Mouse (Mus musculus) heart, postnatal 4 days (tissue): ENCODE data around the gene Acot12. TPM values are rescaled to one million over a fixed set of nuclear protein-coding genes. Genes with fewer than 3 reads are reported as not detected.
A peak's percentile ranks its signal among the peaks of the same experiment; 100 is the strongest.
"Not testable (repeated sequence)": the region's sequence is repeated elsewhere in the genome, so short reads cannot be mapped to it uniquely, and the experiment has no call there.

Experiments
- DNase-seq: peaks from one replicate; pipeline ENCODE4 v3.0.0; 2021
- total RNA-seq, 2 experiments: library from RNA; stranded (reverse); gene quantifications; 2 replicates each; pipeline ENCODE4 v1.2.3; 2021

The Acot12 gene
- total RNA-seq, 2 experiments from 2014 or later, result not detected

DNA sequence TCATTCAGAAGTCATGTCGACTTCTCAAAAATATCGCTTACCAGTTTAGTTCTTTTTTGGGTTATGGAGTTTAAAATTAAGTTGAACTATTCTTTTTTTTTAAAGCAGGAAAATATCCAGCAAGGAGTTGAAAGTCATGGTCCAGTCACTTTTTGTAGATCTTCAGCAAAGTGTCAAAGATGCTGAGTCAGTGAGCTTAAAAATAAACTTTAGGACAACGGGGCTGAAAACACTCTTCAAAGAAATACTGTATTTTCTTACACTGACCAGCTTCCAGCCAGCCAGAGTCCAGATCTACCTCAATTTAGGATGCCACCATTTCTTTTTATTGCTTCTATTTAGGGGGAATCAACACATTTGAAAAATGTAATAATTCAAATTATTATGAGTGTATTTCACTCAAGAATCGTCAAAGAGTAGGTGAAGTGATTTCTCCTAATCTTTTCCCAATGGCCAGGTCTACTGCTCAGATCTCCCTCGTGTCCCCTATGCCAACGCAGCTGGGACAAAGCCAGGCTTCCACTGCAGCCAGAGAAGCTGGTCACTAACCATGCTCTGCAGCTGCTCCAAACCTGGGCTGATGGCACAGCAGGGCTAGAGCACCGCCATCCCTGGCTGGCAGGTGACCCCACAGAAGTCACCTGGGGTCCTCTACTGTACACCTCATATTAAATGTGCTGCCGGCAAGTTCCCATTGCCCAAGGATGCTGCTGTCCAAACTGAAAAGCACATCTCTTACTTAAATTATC is 19.2 kb downstream of the Acot12 start:
- no peak for DNase-seq

DNA sequence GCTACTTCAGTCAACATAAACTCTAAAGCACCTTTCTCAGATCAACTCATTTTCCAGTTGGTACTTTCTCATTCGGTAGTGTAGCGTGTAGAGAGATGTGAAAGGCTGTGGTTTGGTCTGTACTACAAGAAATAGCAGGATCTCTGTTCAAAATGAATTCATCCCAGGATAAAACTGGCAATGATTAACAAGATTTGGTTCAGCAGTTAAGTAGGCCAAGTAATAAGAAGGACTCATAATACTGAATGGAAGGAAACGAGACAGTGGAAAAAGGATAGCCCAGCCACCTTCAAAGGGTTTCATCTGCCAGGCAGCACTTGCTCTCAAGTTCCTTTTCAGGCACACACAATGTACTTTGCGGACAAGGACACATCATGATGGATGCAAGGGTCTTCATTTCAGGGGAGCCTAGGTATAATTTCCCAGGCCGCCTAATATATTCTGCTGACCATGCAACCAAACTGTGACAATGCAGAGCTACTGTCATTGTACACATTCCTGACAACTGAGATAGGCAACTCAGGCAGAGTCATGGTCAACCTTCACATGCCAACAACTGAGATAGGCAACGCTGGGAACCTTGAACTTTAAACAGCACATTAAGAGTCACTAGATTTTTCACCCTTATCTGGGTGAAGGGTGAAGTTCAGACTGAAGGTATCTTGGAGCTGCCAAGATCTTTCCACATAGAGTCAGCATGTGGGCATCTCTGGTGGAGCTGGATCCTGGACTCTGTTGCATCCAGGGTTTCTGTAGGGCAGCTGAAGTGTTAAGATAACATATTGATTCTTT is 20.5 kb downstream of the Acot12 start:
- no peak for DNase-seq

DNA sequence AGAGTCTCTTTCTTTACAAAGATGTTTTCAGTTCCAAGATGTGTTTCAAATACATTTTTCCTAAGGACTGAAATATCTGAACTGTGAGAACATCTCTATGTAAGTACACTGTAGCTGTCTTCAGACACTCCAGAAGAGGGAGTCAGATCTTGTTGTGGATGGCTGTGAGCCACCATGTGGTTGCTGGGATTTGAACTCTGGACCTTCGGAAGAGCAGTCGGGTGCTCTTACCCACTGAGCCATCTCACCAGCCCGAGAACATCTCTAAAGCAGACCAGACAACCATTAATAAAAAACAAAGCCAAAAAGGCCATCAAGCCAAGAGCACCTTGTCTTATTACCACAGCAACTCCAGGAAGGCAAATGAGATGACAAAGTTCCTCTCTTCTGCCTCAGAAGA is 22.3 kb downstream of the Acot12 start:
- not testable (repeated sequence) for DNase-seq

DNA sequence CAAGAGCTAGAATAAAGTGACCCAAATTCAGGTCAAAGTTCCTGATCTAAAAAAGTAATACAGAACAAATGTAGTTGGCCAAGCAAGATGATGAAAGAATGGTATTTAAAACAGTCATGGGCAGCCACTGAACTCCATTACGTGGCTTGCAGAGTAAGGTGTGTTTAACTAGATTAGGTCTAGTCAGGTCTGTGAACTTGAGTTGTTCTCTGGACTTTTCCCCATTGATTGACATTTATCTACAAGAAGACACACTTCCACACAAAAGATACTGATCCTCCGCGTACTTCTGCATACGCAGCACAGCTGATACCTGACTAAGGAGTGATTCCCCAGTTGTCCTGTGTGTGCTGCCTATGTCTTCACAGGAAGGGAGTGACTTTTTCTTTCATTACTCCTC is 24.3 kb downstream of the Acot12 start:
- DNase-seq, result no peak

DNA sequence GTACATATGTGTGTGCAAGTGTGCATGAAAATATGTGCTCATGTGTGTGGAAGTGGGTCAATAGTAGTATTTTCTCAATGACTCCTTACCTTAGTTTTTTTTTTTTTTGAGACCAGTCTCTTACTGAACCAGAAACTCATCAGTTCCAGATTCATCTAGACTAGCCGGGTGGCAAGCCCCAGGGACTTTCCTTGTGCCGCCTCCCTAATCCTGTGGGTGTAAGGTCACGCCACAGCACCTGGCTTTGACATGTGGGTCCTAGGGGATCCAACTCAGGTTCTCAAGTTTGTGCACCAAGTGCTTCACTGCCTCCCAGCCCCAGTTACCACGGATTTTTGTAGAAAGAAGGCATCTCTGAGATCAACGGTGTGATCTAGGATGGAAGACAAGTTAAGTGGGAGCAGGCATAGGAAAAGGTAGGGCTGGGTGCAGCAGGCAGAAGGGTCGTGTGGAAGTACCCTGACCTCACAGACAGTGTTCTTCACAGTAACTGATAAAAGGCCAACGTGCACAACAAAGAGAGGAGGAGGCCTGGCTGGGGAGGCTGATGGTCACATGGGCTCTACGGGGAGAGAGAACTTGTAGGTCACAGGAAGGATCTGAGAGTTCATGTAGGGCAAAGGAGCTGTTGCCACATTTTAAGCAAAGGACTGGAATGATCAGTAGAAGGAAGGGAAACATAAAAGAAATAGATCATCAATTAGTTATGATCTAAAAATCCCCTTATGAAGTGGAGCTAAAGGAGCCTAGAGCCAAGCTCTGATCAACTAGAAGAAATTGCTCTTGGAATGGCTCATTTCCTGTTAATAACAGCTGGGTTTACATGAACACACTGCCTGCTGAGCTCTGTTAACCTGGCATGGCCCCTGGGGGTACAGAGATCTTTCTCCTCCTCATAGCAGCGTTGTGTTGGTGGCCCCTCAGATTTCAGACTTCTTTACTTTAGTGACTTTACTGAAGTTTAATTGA is 27.7 kb downstream of the Acot12 start:
- DNase-seq, result no peak

DNA sequence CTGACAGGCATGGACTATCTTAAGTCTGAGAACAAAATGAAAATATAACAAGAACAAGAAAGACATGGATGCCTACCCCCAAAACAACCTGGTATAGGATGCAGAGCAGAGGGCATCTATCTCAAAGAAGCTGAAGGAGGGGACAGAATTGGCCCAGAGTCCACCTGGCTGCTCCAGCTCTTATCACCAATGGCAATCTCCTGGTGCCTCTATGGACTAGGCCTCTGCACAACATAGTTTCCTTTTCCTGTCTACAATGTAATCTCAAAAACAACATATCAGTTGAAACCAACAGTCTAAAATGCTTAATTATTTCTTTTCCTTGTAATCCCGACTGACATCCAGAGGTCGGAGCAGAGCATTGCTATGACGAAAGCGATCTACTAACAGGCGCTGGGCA is 36.8 kb downstream of the Acot12 start:
- no peak for DNase-seq

DNA sequence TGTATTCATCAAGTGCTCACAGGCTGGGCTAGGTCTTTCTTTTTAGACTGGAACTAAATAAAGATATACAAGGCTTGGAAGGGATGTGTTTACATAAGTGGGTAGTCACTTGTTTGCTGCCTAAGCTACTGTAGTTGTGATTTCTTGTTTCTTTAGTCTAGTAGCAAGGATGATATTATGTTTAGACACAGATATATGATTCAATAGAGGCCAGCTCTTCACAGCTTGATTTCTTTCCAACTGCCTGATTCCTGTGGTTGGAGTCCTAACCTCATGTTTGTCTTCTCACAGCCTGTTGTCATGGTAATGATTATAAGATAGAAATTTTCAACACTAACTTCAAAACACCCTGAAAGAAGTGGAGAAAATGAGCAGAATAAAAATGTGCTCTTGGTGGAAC is 38.6 kb downstream of the Acot12 start:
- DNase-seq, result no peak

DNA sequence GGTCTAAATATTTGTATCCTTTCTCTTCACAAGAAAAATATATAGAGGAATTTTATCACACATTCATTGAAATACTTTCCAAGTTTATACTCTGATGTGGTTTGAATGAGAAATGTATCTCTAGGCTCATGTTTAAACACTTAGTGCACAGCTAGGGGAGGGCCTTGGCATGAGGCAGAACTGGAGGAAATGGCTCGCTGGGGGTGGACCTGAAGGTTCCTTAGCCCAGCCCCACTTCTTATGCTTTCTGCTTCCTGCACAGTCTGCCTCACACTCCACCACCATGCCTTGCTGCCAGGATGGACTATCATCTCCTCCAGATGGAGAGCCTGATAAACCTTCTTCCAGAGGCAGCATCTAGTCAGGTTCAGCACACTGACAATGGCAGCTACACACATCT is 50.7 kb downstream of the Acot12 start:
- no peak for DNase-seq

DNA sequence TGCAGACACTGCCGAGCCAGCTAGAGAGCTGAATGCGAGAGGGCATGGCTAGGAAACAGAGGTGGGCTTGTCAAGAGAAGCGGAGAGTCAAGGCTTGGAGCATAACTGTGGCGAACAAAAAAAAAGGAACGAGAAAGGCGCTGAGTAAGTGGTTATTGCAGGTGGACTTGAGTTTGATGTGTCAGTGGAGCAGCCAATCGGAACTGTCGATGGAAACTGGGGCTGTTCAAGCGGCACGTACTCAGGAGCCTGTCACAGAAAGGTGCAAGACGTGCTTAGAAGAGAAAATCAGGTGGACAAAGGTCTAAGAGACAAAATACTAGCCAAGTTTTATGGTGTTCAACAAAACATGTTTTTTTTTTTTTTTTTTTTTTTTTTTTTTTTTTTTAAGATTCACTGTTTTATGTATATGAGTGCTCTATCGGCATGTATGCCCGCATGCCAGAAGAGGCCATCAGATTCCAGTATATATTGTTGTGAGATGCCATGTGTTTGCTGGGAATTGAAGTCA is 53.7 kb downstream of the Acot12 start:
- no peak for DNase-seq

DNA sequence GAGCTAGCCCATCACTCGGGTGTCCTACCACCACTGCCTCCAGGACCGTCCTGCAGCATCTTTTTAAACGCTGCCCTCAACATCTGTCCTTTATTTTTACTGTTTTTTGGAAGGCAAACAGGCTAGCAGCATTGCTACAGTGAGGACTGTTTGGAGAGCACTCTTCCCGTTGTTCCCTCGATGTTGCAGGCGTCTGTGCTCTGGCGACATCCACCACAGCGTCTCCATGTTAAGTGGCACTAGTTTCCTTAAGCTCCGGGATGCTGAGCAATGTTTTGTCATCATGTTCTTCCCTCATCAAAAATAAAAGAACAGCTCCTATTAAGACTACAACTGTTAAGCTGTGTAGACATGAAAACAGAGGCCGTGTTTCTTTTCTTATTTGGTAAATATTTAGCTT is 54.3 kb downstream of the Acot12 start:
- no peak for DNase-seq

DNA sequence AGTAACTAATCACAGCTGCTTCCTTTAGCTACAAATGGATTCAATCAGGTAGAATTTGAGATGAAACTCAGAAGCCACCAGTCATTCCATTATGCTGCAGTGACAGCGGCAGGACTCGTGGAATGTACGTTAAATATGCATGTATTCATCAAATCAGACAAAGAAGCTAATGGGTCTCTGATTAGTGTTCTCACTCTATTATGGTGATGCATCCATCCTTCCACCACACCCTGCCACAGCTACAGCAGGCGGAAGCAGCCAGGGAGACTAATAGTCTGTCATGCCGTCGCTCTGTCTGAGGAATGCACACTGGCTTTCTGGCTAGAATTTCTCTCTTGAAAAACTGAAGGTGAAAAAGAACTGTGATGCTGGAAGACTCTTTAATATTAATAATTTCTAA is 54.7 kb downstream of the Acot12 start:
- DNase-seq, result no peak

DNA sequence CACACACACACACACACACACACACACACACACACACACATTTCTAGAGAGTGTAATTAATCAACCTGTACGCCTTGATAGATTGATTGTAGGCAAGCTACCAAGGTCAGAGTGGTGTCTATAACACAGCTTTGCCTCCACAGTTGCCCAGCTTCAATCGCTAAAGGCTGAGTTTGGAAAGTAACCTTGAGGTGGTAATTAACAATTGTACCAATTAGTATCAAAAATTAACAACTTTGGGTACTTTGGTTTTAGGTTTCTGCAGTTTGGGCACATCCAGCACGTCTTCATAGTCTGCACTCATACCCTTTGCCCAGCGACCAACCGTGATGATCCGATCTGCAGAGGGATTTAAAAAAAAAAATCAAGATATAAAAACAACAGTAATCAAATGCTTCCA is 55.6 kb downstream of the Acot12 start:
- no peak for DNase-seq

DNA sequence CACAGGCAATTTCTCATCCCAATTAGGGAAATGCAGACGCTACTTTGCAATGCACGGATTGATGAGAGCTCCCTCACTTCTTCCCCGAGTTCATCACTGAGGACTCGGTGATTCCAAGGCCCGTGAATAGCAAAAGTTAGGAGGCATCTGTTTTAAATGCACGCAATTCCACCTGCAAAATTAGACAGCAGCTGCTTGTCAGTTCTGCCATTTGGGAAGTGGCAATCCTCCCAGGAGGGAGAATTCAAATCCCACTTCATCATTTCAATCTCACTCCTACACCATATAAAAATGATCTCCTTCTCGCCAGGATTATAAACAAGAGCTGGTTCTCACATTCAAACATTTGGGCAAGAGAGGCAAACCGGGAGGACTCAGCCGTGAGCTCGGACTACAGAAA is 56.1 kb downstream of the Acot12 start:
- no peak for DNase-seq

DNA sequence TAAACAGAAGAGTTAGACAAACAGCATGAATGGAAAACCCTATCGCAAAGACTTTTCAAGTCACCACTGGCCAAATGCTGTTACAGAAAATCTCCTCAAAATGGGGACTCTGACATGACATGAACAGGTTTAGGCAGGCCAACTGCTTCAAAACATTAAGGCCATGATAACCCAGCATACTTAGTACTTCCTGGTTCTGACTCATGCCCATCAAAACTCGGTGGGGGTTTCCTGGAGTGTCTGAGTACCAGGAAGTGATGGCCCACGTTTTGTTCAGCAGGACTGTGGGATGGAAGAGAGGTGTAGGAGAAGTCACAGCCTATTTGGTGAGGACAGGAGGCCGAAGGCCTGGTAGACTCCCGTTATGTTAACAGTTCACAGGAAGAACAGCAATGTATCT is 60.4 kb downstream of the Acot12 start:
- DNase-seq, result no peak

DNA sequence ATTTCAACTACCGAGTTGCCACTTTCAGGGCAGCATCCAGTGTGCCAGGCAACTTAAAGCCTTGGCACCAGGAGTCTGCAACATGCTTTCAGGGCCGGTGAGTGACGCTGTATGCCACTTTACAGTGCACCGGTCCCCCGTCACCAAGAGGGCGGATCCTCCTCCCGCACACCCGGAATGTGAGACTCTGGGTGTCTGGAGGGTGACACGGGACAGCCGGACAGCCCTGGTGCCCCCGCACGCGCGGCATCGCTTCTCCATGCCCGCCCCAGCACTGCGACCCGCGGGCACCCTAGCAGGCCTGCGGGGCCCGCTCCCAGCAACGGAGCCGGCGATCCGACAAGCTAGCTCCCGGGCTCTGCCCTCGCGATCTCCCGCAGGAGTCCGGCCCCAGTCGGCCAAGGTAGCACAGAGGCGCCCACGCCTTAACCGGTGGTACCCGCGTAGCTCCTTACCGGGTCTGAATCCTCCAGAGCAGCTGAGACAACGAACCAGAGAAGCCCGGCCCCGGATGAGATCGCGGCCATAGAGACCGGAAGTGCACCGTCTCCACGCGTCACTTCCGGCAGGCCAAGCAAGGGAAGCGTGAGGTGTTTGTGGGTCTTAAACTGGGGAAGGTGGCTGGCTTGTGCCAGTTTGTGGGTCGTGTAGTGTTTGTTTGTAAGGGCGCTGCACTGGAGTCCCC is 66.0 kb downstream of the Acot12 start, which contains the start of gene Zcchc9:
Zcchc9 (minus strand) TSS at position 551 of the 685 bp plus-strand sequence.
- peak; percentile 88 for DNase-seq

DNA sequence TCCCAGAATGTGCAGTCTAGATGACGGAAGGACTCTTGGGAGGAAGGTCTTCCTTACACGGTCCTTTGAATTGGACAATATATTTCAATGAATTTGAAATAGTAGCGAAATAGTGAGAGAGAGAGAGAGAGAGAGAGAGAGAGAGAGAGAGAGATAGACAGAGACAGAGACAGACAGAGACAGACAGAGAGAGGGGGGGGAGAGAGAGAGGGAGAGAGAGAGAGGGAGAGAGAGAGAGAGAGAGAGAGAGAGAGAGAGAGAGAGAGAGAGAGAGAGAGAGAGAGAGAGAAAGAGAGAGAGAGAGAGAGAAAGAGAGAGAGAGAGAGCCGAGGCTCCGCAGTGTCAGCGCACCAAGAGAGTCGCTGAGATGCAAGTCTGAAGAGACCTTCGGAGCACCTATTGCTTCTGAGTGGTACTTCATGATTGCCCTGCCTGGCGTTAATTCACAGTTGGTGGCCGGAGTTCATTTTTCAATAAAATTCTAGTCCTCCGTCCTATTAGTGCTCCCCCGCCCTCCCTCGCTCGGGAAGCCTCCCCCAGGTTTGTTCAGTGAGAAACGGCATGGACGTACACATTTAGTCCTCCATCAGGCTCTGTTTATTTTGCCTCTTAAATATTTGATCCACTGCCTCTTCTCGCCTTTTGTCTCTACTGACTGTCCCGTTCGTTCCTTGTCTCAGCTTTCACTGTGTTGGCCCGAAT is 66.7 kb downstream of the Acot12 start:
- peak; percentile 4 for DNase-seq

DNA sequence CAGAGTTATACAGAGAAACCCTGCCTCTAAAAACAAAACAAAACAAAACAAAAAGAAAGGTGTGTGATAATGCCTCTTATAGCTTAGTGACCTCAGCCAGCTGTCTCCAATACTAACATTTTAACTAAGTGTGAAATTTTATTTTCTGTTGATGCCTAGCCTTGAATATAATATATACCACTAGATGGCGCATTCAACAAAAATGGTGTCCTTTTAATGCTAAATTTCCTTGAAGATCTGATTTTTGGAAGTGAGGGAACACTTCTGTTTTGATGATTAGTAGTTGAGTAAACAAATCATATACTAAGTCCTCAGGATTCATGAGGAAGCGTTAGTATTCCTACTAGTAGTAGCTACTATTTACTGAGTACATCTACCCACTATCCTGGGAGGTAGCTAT is 68.2 kb downstream of the Acot12 start:
- DNase-seq, result no peak

DNA sequence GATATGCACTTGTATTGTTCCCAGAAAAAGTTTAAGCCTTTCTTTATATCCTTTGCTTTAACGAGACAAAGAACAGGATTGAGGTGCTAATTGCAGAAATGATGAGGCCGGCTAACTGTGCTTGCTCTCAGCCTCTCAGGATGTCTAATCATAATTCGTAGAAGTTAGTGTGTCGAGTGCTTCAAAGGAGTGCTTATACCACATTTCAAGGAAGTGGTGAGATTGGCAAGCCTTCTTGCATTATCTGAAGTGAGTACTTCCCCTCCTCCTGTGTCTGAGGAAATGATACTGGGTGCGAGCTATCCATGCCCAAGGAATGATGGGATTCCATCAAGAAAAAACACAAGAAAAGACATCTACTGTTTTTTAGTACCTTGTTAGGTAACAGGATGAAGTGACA is 73.4 kb downstream of the Acot12 start:
- no peak for DNase-seq

DNA sequence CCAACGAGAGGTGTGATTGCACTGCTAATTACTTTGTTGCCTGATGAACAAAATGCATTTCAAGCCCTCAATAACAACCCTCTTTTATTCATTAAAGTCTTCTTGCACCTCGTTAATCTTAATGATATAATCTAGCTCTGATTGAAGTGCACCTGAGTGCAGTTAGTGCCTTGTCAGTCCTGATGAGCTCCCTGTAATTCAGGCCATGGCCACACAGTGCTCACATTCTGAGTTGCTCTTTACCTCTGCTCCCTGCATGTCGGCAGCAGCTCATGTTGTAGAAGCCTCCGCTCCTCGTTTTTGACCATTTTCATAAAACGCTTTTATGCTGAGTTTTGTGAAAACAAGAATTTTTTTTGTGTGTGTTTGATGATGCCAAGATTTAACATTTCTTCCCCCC is 82.4 kb downstream of the Acot12 start:
- no peak for DNase-seq

DNA sequence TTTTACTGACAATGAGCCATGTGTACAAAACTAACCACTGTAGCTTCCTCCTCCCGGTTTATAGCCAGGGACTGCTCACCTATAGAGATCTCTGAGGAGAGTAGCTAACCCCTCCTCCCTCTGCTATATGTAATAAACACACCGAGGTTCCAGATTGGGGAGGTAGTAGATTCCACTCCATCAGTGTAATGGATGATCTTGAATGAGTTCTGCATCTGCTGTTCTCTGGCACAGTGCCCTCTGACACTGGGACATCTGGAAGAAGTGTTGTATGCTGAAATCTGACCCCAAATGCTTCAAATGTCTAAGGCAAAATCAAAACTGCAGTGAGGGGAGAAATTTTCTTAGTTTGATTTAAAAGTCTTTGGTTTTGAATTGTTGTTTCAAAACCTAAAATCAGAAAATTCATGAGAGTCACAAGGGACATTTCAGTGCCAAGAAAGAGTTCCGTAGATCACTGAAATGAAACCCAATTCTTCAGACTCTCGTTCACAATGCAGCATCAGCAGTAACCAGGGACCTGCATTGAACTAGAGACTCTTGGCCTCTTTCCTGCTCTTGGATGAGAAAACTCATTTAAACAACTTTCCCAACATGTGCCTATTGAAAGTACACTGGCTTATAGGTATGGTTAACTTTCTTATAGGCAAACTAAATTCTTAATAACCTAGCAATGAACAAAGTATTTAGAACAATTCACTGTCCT is 83.7 kb downstream of the Acot12 start:
- DNase-seq, result peak; percentile 53

DNA sequence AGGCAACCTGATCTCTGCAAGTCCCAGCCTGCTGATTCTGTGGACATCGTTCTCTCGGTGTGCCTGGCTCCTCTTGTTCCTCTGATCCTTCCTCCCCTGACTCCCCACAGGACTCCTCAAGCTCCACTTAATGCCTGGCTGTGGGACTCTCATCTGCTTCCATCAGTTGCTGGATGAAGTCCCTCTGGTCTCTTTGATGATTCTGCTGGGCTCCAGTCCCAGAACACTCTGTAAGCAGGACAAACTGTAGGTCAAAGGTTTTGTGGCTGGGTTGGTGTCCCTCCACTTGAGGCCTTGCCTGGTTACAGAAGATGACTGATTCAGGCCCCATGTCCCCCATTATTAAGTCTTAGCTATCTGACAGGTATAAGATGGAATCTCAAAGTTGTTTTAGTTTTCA is 84.8 kb downstream of the Acot12 start:
- DNase-seq, result no peak
